Mouse (Mus musculus) embryonic facial prominence, embryonic 12.5 days (tissue): ENCODE results near the gene Krtap4-2. TPM values are rescaled to one million over a fixed set of nuclear protein-coding genes. Genes with fewer than 3 reads are reported as not detected.
"Not testable (repeated sequence)": the region's sequence is repeated elsewhere in the genome, so short reads cannot be mapped to it uniquely, and the experiment has no call there.

Source experiments
- ATAC-seq: fragments of 200-750 bp; cut with Nextera tagmentation; 2 replicates; pipeline ENCODE4 v1.8.0; 2017; ENCODE audit not compliant: insufficient number of reproducible peaks, insufficient read depth, low FRiP score, low TSS enrichment
- H3K27ac ChIP-seq: fragments of 300-500 bp; sonication (generic); 2 replicates; pipeline ENCODE4 v1.5.1; 2016; ENCODE audit warnings: mild to moderate bottlenecking
- H3K27me3 ChIP-seq: fragments of 300-500 bp; sonication (generic); 2 replicates; pipeline ENCODE4 v1.6.1; 2016; ENCODE audit warnings: mild to moderate bottlenecking, moderate library complexity
- H3K36me3 ChIP-seq: fragments of 300-500 bp; sonication (generic); 2 replicates; pipeline ENCODE4 v1.6.1; 2016; ENCODE audit warnings: mild to moderate bottlenecking
- H3K4me1 ChIP-seq: fragments of 300-500 bp; sonication (generic); 2 replicates; pipeline ENCODE4 v1.6.1; 2016
- H3K4me2 ChIP-seq: fragments of 300-500 bp; sonication (generic); replicated peaks from 2 replicates; pipeline ENCODE4 v1.6.1; 2016; ENCODE audit warnings: mild to moderate bottlenecking, moderate library complexity
- H3K4me3 ChIP-seq: fragments of 300-500 bp; sonication (generic); 2 replicates; pipeline ENCODE4 v1.5.1; 2016; ENCODE audit warnings: mild to moderate bottlenecking
- H3K9ac ChIP-seq: fragments of 300-500 bp; sonication (generic); 2 replicates; pipeline ENCODE4 v1.6.1; 2016; ENCODE audit warnings: mild to moderate bottlenecking, moderate library complexity
- H3K9me3 ChIP-seq: fragments of 300-500 bp; sonication (generic); 2 replicates; pipeline ENCODE4 v1.6.1; 2016; ENCODE audit warnings: mild to moderate bottlenecking, moderate library complexity
- WGBS: fragments of 180-500 bp; shearing (Covaris S2); methylation state at CpG from one replicate; pipeline ENCODE4 v1.1.7; 2016; 5-methylcytosine and 5-hydroxymethylcytosine counted together
- polyA plus RNA-seq: library from polyadenylated mRNA; unstranded; fragments of >200 nt; fragmentation: Nextera tagmentation; extraction: Ambion mirVana; gene quantifications from 2 replicates; pipeline ENCODE4 v1.2.1, GENCODE M21; 2016

The Krtap4-2 gene
- not detected in 2 replicates for polyA plus RNA-seq

GRCm38 (mm10) chr11:99634653-99635134 is at the start of gene Krtap4-2:
Gene Krtap4-2 (minus strand): TSS chr11:99635084.
- no peaks in the 10 kb centered on the region for H3K4me1 ChIP-seq
- no peak within 1 kb of the TSS for H3K4me2 ChIP-seq
- H3K9me3 ChIP-seq = no peaks in the 10 kb centered on the region
- H3K27me3 ChIP-seq = no peaks in the 10 kb centered on the region; the same call in 1 of the 2 replicates
- no peak within 1 kb of the TSS for H3K9ac ChIP-seq
- no peak for ATAC-seq
- no peak within 1 kb of the TSS for H3K27ac ChIP-seq
- H3K36me3 ChIP-seq = no peaks in the 10 kb centered on the region
- H3K4me3 ChIP-seq = no peak within 1 kb of the TSS
- WGBS = 36% methylated on average over 8 of the region's 8 CpGs

GRCm38 (mm10) chr11:99683481-99683880 is 48.6 kb upstream of the Krtap4-2 start:
- Histone ChIP-seq H3K9ac (no peak overlapping the region), H3K4me2 (no peak overlapping the region), H3K36me3 (no peaks in the 10 kb centered on the region), H3K4me3 (no peak overlapping the region), H3K4me1 (no peaks in the 10 kb centered on the region), H3K27me3 (no peaks in the 10 kb centered on the region), H3K27ac (no peak overlapping the region), H3K9me3 (no peaks in the 10 kb centered on the region)
- no peak for ATAC-seq
- 93% methylated on average over 2 of the region's 2 CpGs for WGBS

- Histone ChIP-seq H3K36me3 (no peaks in the 10 kb centered on the region), H3K9me3 (0 out of 2 replicates have a peak, but pooled peaks cover 2% of the 10 kb centered on the region), H3K4me1 (no peaks in the 10 kb centered on the region), H3K27ac (no peak within 1 kb of the TSS), H3K4me2 (no peak within 1 kb of the TSS), H3K4me3 (no peak within 1 kb of the TSS), H3K9ac (no peak within 1 kb of the TSS), H3K27me3 (no peaks in the 10 kb centered on the region)
- ATAC-seq = no peak
Measured at GRCm38 (mm10) chr11:99665860-99666259, 31.0 kb upstream of the Krtap4-2 start, which contains the start of gene Krtap4-6. Gene Krtap4-6 (minus strand): TSS chr11:99665960.

DNA sequence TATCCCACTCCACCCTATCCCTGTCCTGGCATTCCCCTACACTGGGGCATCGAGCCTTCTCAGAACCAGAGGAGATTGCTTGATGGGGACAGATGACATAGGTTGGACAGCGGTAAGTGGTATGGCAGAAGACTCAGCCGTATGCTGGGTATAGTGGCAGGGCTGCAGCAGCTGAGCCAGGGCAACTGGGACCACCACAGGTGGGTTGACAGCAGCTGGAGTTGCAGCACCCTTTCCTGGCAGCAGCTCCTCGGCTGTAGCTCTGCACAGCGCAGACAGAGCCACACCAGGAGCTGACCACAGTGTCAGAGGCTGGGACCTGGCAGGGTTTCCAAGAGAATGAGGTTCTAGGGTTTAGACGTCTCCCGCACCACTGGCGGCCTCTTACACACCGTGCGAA is 27.9 kb upstream of the Krtap4-2 start:
- 85% methylated on average over 10 of the region's 10 CpGs for WGBS

GRCm38 (mm10) chr11:99659256-99659655 is 24.4 kb upstream of the Krtap4-2 start:
- H3K4me2 ChIP-seq = no peak overlapping the region
- H3K4me1 ChIP-seq = no peaks in the 10 kb centered on the region
- ATAC-seq = no peak
- H3K9ac ChIP-seq = no peak overlapping the region
- no peaks in the 10 kb centered on the region for H3K36me3 ChIP-seq
- H3K4me3 ChIP-seq = no peak overlapping the region
- 77% methylated on average over 4 of the region's 4 CpGs for WGBS
- no peak overlapping the region for H3K27ac ChIP-seq
- 0 out of 2 replicates have a peak, but pooled peaks cover 2% of the 10 kb centered on the region for H3K9me3 ChIP-seq
- H3K27me3 ChIP-seq = no peaks in the 10 kb centered on the region

More for the DNA sequence above, 27.9 kb upstream of the Krtap4-2 start:
- no peak overlapping the region for H3K9ac ChIP-seq
- no peak for ATAC-seq
- H3K27me3 ChIP-seq = no peaks in the 10 kb centered on the region
- H3K36me3 ChIP-seq = no peaks in the 10 kb centered on the region
- no peak overlapping the region for H3K4me3 ChIP-seq
- 0 out of 2 replicates have a peak, but pooled peaks cover 2% of the 10 kb centered on the region for H3K9me3 ChIP-seq
- no peak overlapping the region for H3K27ac ChIP-seq
- H3K4me1 ChIP-seq = no peaks in the 10 kb centered on the region
- no peak overlapping the region for H3K4me2 ChIP-seq

GRCm38 (mm10) chr11:99658467-99659010 is 23.7 kb upstream of the Krtap4-2 start, which contains the start of gene Gm11563:
Gene Gm11563 (minus strand): TSS chr11:99658960.
- H3K27me3 ChIP-seq, H3K9ac ChIP-seq, H3K4me2 ChIP-seq, H3K9me3 ChIP-seq, H3K36me3 ChIP-seq, H3K4me3 ChIP-seq, ATAC-seq, H3K27ac ChIP-seq, H3K4me1 ChIP-seq: not testable (repeated sequence)
- 52% methylated on average over 10 of the region's 10 CpGs for WGBS

DNA sequence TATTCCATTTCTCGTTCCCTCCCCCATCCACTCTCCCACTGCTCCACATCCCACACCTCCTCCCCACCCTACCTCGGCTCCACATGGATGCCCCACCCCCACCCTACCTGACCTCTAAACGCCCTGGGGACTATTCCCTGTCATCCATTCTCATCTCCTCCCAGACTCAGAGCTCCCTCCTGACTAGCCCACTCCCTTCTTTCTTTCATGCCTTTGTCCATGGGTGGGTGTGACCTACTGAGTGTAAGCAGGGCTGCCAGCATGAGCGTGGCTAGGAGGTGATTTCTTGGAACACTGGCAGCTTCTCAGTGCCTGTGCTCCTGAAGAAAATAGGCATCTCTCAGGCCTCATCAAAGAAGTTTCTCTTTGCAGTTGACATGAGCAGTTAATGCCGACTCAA is 22.2 kb upstream of the Krtap4-2 start:
- no peak overlapping the region for H3K9ac ChIP-seq
- H3K4me2 ChIP-seq = no peak overlapping the region
- H3K4me3 ChIP-seq = no peak overlapping the region
- no peaks in the 10 kb centered on the region for H3K4me1 ChIP-seq
- H3K27ac ChIP-seq = no peak overlapping the region
- H3K27me3 ChIP-seq = no peaks in the 10 kb centered on the region
- H3K9me3 ChIP-seq = 0 out of 2 replicates have a peak, but pooled peaks cover 2% of the 10 kb centered on the region
- 50% methylated on average over 5 of the region's 5 CpGs for WGBS
- ATAC-seq = no peak
- no peaks in the 10 kb centered on the region for H3K36me3 ChIP-seq

DNA sequence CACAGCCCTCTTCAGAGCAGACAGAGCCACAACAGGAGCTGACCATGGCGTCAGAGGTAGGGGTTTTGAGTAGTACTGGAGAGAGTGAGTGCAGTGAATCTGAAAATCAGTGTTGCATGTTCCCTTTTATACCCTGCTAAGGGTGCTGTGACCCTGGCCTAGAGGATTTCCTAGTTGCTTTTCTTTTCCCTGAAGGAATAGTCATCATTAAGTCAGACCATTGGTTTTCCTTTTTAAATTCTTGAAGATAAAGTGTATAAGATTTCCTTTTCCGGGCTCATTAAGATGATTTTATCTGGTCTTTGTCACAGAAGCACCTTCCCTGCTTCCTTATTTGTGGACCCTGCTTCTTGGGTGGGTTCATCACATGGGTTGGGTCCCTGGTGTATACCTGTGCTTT is 15.3 kb upstream of the Krtap4-2 start, which contains the start of gene Gm11555:
Gene Gm11555, minus strand, starts transcription at position 101 of the 400 bp plus-strand sequence.
- ATAC-seq = no peak
- Histone ChIP-seq H3K9me3 (no peaks in the 10 kb centered on the region), H3K27ac (no peak within 1 kb of the TSS), H3K4me2 (no peak within 1 kb of the TSS), H3K36me3 (no peaks in the 10 kb centered on the region), H3K9ac (no peak within 1 kb of the TSS), H3K4me1 (no peaks in the 10 kb centered on the region), H3K27me3 (no peaks in the 10 kb centered on the region), H3K4me3 (no peak within 1 kb of the TSS)
- WGBS = 87% methylated on average over 2 of the region's 2 CpGs

GRCm38 (mm10) chr11:99646444-99646843 is 11.6 kb upstream of the Krtap4-2 start:
- WGBS = 79% methylated on average over 15 of the region's 15 CpGs

GRCm38 (mm10) chr11:99644351-99644750 is 9.5 kb upstream of the Krtap4-2 start:
- no peaks in the 10 kb centered on the region for H3K36me3 ChIP-seq
- H3K4me1 ChIP-seq = 0 out of 2 replicates have a peak, but pooled peaks cover 3% of the 10 kb centered on the region
- H3K4me2 ChIP-seq = no peak overlapping the region
- H3K27ac ChIP-seq = no peak overlapping the region
- H3K9ac ChIP-seq = no peak overlapping the region
- H3K9me3 ChIP-seq = no peaks in the 10 kb centered on the region
- H3K27me3 ChIP-seq = no peaks in the 10 kb centered on the region
- WGBS = 74% methylated on average over 3 of the region's 3 CpGs
- ATAC-seq = no peak
- H3K4me3 ChIP-seq = no peak overlapping the region

More at GRCm38 (mm10) chr11:99646444-99646843, 11.6 kb upstream of the Krtap4-2 start:
- H3K27ac ChIP-seq = no peak overlapping the region
- no peaks in the 10 kb centered on the region for H3K4me1 ChIP-seq
- no peak for ATAC-seq
- no peaks in the 10 kb centered on the region for H3K27me3 ChIP-seq
- no peak overlapping the region for H3K4me2 ChIP-seq
- H3K36me3 ChIP-seq = no peaks in the 10 kb centered on the region
- H3K9me3 ChIP-seq = no peaks in the 10 kb centered on the region
- H3K4me3 ChIP-seq = no peak overlapping the region
- no peak overlapping the region for H3K9ac ChIP-seq

GRCm38 (mm10) chr11:99643635-99644139 is 8.8 kb upstream of the Krtap4-2 start, which contains the start of gene Krtap4-7:
Gene Krtap4-7 (minus strand): TSS chr11:99644089.
- H3K4me1 ChIP-seq, ATAC-seq, H3K27me3 ChIP-seq, H3K27ac ChIP-seq, H3K9me3 ChIP-seq, H3K4me3 ChIP-seq, H3K36me3 ChIP-seq, H3K4me2 ChIP-seq, H3K9ac ChIP-seq: not testable (repeated sequence)
- WGBS = 84% methylated on average over 9 of the region's 9 CpGs

GRCm38 (mm10) chr11:99640926-99641325 is 6.0 kb upstream of the Krtap4-2 start:
- WGBS = 23% methylated on average over 1 of the region's 1 CpGs
- 0 out of 2 replicates have a peak, but pooled peaks cover 3% of the 10 kb centered on the region for H3K4me1 ChIP-seq
- H3K9ac ChIP-seq = no peak overlapping the region
- no peak overlapping the region for H3K27ac ChIP-seq
- ATAC-seq = no peak
- no peak overlapping the region for H3K4me3 ChIP-seq
- H3K27me3 ChIP-seq = no peaks in the 10 kb centered on the region
- H3K9me3 ChIP-seq = no peaks in the 10 kb centered on the region
- H3K36me3 ChIP-seq = no peaks in the 10 kb centered on the region
- H3K4me2 ChIP-seq = no peak overlapping the region
